Mouse (Mus musculus): ENCODE results near the gene Slc39a13. TPM values are rescaled to one million over a fixed set of nuclear protein-coding genes. Genes with fewer than 3 reads are reported as not detected.
A peak's percentile ranks its signal among the peaks of the same experiment; 100 is the strongest.
"Not testable (repeated sequence)": the region's sequence is repeated elsewhere in the genome, so short reads cannot be mapped to it uniquely, and the experiment has no call there.

Gene Slc39a13
- polyA plus RNA-seq, 1 experiment: 17.8 TPM

GRCm38 (mm10) chr2:91114781-91115577, 44.8 kb upstream of the Slc39a13 start:
- no peak overlapping the region for H3K27ac ChIP-seq (ENCODE audit: insufficient read depth, low read depth, low read length)
- peak overlapping the region; percentile 58 for H3K4me3 ChIP-seq (ENCODE audit: low read depth, low read length)
- no peaks in the 10 kb centered on the region for H3K36me3 ChIP-seq (ENCODE audit: control insufficient read depth, insufficient read depth, low read length)
- TF ChIP-seq CTCF (IDR thresholded peaks at IDR 0.05; ENCODE audit: extremely low read depth, insufficient read length, insufficient replicate concordance, low read depth, low read length): peak; percentile 99
- 0 out of 2 replicates have a peak, but pooled peaks have one; percentile 22 for TF ChIP-seq POLR2A (IDR thresholded peaks at IDR 0.05; ENCODE audit: low read depth, low read length)
- no peaks in the 10 kb centered on the region for H3K4me1 ChIP-seq (ENCODE audit: control insufficient read depth, insufficient read depth, insufficient read length, low read length)
- no peaks in the 10 kb centered on the region for H3K27me3 ChIP-seq (ENCODE audit: control insufficient read depth, insufficient read depth, low read length)
- WGBS: 26% methylated on average over 42 of the region's 42 CpGs

GRCm38 (mm10) chr2:91113852-91114251, 43.6 kb upstream of the Slc39a13 start:
- WGBS: 78% methylated on average over 6 of the region's 6 CpGs
- TF ChIP-seq CTCF (IDR thresholded peaks at IDR 0.05; ENCODE audit: extremely low read depth, insufficient read length, insufficient replicate concordance, low read depth, low read length): no peak
- no peak overlapping the region for H3K27ac ChIP-seq (ENCODE audit: insufficient read depth, low read depth, low read length)
- H3K4me1 ChIP-seq (ENCODE audit: control insufficient read depth, insufficient read depth, insufficient read length, low read length): no peaks in the 10 kb centered on the region
- H3K36me3 ChIP-seq (ENCODE audit: control insufficient read depth, insufficient read depth, low read length): no peaks in the 10 kb centered on the region
- H3K4me3 ChIP-seq (ENCODE audit: low read depth, low read length): no peak overlapping the region
- no peaks in the 10 kb centered on the region for H3K27me3 ChIP-seq (ENCODE audit: control insufficient read depth, insufficient read depth, low read length)

GRCm38 (mm10) chr2:91113334-91113733, 43.1 kb upstream of the Slc39a13 start:
- TF ChIP-seq CTCF (IDR thresholded peaks at IDR 0.05; ENCODE audit: extremely low read depth, insufficient read length, insufficient replicate concordance, low read depth, low read length) (no peak), POLR2A (IDR thresholded peaks at IDR 0.05; ENCODE audit: low read depth, low read length) (no peak)
- H3K4me3 ChIP-seq (ENCODE audit: low read depth, low read length): no peak overlapping the region
- H3K27ac ChIP-seq (ENCODE audit: insufficient read depth, low read depth, low read length): no peak overlapping the region
- no peaks in the 10 kb centered on the region for H3K27me3 ChIP-seq (ENCODE audit: control insufficient read depth, insufficient read depth, low read length)
- no peaks in the 10 kb centered on the region for H3K4me1 ChIP-seq (ENCODE audit: control insufficient read depth, insufficient read depth, insufficient read length, low read length)
- 75% methylated on average over 10 of the region's 10 CpGs for WGBS
- no peaks in the 10 kb centered on the region for H3K36me3 ChIP-seq (ENCODE audit: control insufficient read depth, insufficient read depth, low read length)

GRCm38 (mm10) chr2:91112491-91112890, 42.3 kb upstream of the Slc39a13 start:
- 38% methylated on average over 4 of the region's 4 CpGs for WGBS
- Histone ChIP-seq H3K36me3 (ENCODE audit: control insufficient read depth, insufficient read depth, low read length) (no peaks in the 10 kb centered on the region), H3K27ac (ENCODE audit: insufficient read depth, low read depth, low read length) (no peak overlapping the region), H3K27me3 (ENCODE audit: control insufficient read depth, insufficient read depth, low read length) (no peaks in the 10 kb centered on the region), H3K4me1 (ENCODE audit: control insufficient read depth, insufficient read depth, insufficient read length, low read length) (no peaks in the 10 kb centered on the region), H3K4me3 (ENCODE audit: low read depth, low read length) (no peak overlapping the region)
- TF ChIP-seq CTCF (IDR thresholded peaks at IDR 0.05; ENCODE audit: extremely low read depth, insufficient read length, insufficient replicate concordance, low read depth, low read length) (no peak), POLR2A (IDR thresholded peaks at IDR 0.05; ENCODE audit: low read depth, low read length) (no peak)

GRCm38 (mm10) chr2:91111832-91112231, 41.6 kb upstream of the Slc39a13 start:
- not testable (repeated sequence) for H3K36me3 ChIP-seq (ENCODE audit: control insufficient read depth, insufficient read depth, low read length); H3K27ac ChIP-seq (ENCODE audit: insufficient read depth, low read depth, low read length); H3K27me3 ChIP-seq (ENCODE audit: control insufficient read depth, insufficient read depth, low read length); H3K4me1 ChIP-seq (ENCODE audit: control insufficient read depth, insufficient read depth, insufficient read length, low read length); H3K4me3 ChIP-seq (ENCODE audit: low read depth, low read length)
- WGBS: 86% methylated on average over 3 of the region's 3 CpGs

GRCm38 (mm10) chr2:91110429-91110828, 40.2 kb upstream of the Slc39a13 start:
- Histone ChIP-seq H3K27me3 (ENCODE audit: control insufficient read depth, insufficient read depth, low read length) (no peaks in the 10 kb centered on the region), H3K4me1 (ENCODE audit: control insufficient read depth, insufficient read depth, insufficient read length, low read length) (no peaks in the 10 kb centered on the region), H3K27ac (ENCODE audit: insufficient read depth, low read depth, low read length) (no peak overlapping the region), H3K36me3 (ENCODE audit: control insufficient read depth, insufficient read depth, low read length) (no peaks in the 10 kb centered on the region), H3K4me3 (ENCODE audit: low read depth, low read length) (no peak overlapping the region)
- TF ChIP-seq CTCF (IDR thresholded peaks at IDR 0.05; ENCODE audit: extremely low read depth, insufficient read length, insufficient replicate concordance, low read depth, low read length) (no peak), POLR2A (IDR thresholded peaks at IDR 0.05; ENCODE audit: low read depth, low read length) (no peak)
- WGBS: 82% methylated on average over 6 of the region's 6 CpGs

GRCm38 (mm10) chr2:91109807-91110385, 39.7 kb upstream of the Slc39a13 start:
- H3K27me3 ChIP-seq (ENCODE audit: control insufficient read depth, insufficient read depth, low read length): no peaks in the 10 kb centered on the region
- H3K36me3 ChIP-seq (ENCODE audit: control insufficient read depth, insufficient read depth, low read length): no peaks in the 10 kb centered on the region
- TF ChIP-seq POLR2A (IDR thresholded peaks at IDR 0.05; ENCODE audit: low read depth, low read length) (no peak), CTCF (IDR thresholded peaks at IDR 0.05; ENCODE audit: extremely low read depth, insufficient read length, insufficient replicate concordance, low read depth, low read length) (no peak)
- H3K27ac ChIP-seq (ENCODE audit: insufficient read depth, low read depth, low read length): no peak overlapping the region
- no peak overlapping the region for H3K4me3 ChIP-seq (ENCODE audit: low read depth, low read length)
- H3K4me1 ChIP-seq (ENCODE audit: control insufficient read depth, insufficient read depth, insufficient read length, low read length): no peaks in the 10 kb centered on the region
- WGBS: 74% methylated on average over 5 of the region's 5 CpGs

Measured in small intestine, adult 2 months (tissue).